28 mouse cellular contexts compared by ENCODE assay signal in genomic region chr12:80124756-80125155, GRCm38 (mm10). TPM values are rescaled to one million over a fixed set of nuclear protein-coding genes. Genes with fewer than 3 reads are reported as not detected.
DNase-seq lines count a peak whose midpoint lies in the region; ATAC-seq and TF ChIP-seq lines count a peak whose summit lies in the region.
"Had no signal": no experiment of that assay in that cellular context is flagged by ENCODE, and none has a peak within 500 bp of the region (broad histone marks: within the 10 kb centered on the region; RNA-seq: fewer than 3 reads in every experiment).

No protein-coding gene starts in this region.

- WGBS in heart, embryonic 10.5 days: 78% methylated on average over 3 of the region's 3 CpGs
- 63% methylated on average over 3 of the region's 3 CpGs for WGBS in intestine, embryonic 15.5 days
- WGBS in small intestine, adult 2 months: 50% methylated on average over 3 of the region's 3 CpGs

- no peak for TF ChIP-seq POLR2A in small intestine, adult 2 months (IDR thresholded peaks at IDR 0.05; ENCODE audit: low read depth, low read length)

- H3K4me3 ChIP-seq in heart, embryonic 10.5 days: no peak overlapping the region
- no peak overlapping the region for H3K4me3 ChIP-seq in intestine, embryonic 15.5 days (replicated peaks)
- H3K4me3 ChIP-seq in small intestine, adult 2 months (ENCODE audit: low read depth, low read length): no peak overlapping the region
- H3K4me3 ChIP-seq: embryonic facial prominence, embryonic 12.5 days; heart, embryonic 12.5 days; limb, embryonic 12.5 days; liver, embryonic 13.5 days; midbrain, embryonic 10.5 days; midbrain, embryonic 15.5 days had no signal

- intact Hi-C loops in left cerebral cortex, postnatal 4 days (cut with DNase I): no loop called here
- intact Hi-C loops in left cerebral cortex, postnatal 14 days (cut with DNase I): no loop called here

- H3K4me1 ChIP-seq in heart, embryonic 10.5 days: peaks cover 37% of the 10 kb centered on the region
- peaks cover 49% of the 10 kb centered on the region for H3K4me1 ChIP-seq in intestine, embryonic 15.5 days (replicated peaks)
- H3K4me1 ChIP-seq in small intestine, adult 2 months (ENCODE audit: control insufficient read depth, insufficient read depth, insufficient read length, low read length): peaks cover 48% of the 10 kb centered on the region

- no peak for ATAC-seq in intestine, embryonic 15.5 days
- ATAC-seq: forebrain, embryonic 16.5 days; hindbrain, postnatal 0 days; midbrain, embryonic 15.5 days; Patski had no signal

- H3K27me3 ChIP-seq in heart, embryonic 10.5 days (ENCODE audit: insufficient read depth, poor library complexity, severe bottlenecking): no peaks in the 10 kb centered on the region
- H3K27me3 ChIP-seq in intestine, embryonic 15.5 days (replicated peaks): no peaks in the 10 kb centered on the region
- H3K27me3 ChIP-seq in small intestine, adult 2 months (ENCODE audit: control insufficient read depth, insufficient read depth, low read length): no peaks in the 10 kb centered on the region
- H3K27me3 ChIP-seq: embryonic facial prominence, embryonic 12.5 days; heart, embryonic 12.5 days; limb, embryonic 12.5 days; liver, embryonic 13.5 days; midbrain, embryonic 15.5 days; Patski had no signal

- H3K9ac ChIP-seq in intestine, embryonic 15.5 days: no peak overlapping the region
- H3K9ac ChIP-seq: embryonic facial prominence, embryonic 12.5 days; heart, embryonic 12.5 days; limb, embryonic 12.5 days; liver, embryonic 13.5 days; lung, embryonic 14.5 days; midbrain, embryonic 15.5 days had no signal

- TF ChIP-seq CTCF in small intestine, adult 2 months (IDR thresholded peaks at IDR 0.05; ENCODE audit: extremely low read depth, insufficient read length, insufficient replicate concordance, low read depth, low read length): no peak

- H3K4me2 ChIP-seq in intestine, embryonic 15.5 days (replicated peaks): no peak overlapping the region
- H3K4me2 ChIP-seq: embryonic facial prominence, embryonic 12.5 days; heart, embryonic 12.5 days; limb, embryonic 12.5 days; liver, embryonic 13.5 days; lung, embryonic 14.5 days; midbrain, embryonic 15.5 days had no signal

- H3K9me3 ChIP-seq in heart, embryonic 10.5 days: no peaks in the 10 kb centered on the region
- no peaks in the 10 kb centered on the region for H3K9me3 ChIP-seq in intestine, embryonic 15.5 days
- H3K9me3 ChIP-seq: embryonic facial prominence, embryonic 12.5 days; limb, embryonic 12.5 days; liver, embryonic 13.5 days; midbrain, embryonic 15.5 days had no signal

- peaks cover 26% of the 10 kb centered on the region for H3K36me3 ChIP-seq in heart, embryonic 10.5 days
- 0 out of 2 replicates have a peak, but pooled peaks cover 4% of the 10 kb centered on the region for H3K36me3 ChIP-seq in intestine, embryonic 15.5 days
- H3K36me3 ChIP-seq in small intestine, adult 2 months (ENCODE audit: control insufficient read depth, insufficient read depth, low read length): peaks cover 7% of the 10 kb centered on the region
- H3K36me3 ChIP-seq: midbrain, embryonic 15.5 days had no signal

- H3K27ac ChIP-seq in heart, embryonic 10.5 days: 0 out of 2 replicates have a peak overlapping the region, but pooled peaks have one; percentile 3
- H3K27ac ChIP-seq in intestine, embryonic 15.5 days: peak overlapping the region; percentile 90
- peak overlapping the region; percentile 3 for H3K27ac ChIP-seq in small intestine, adult 2 months (ENCODE audit: insufficient read depth, low read depth, low read length)
- H3K27ac ChIP-seq: embryonic facial prominence, embryonic 12.5 days; limb, embryonic 12.5 days; liver, embryonic 13.5 days; midbrain, embryonic 10.5 days; midbrain, embryonic 15.5 days had no signal

- DNase-seq in heart, embryonic 10.5 days (ENCODE audit: low spot score): no peak
- no peak for DNase-seq in heart, postnatal 4 days
- peak; percentile 68 for DNase-seq in left cerebral cortex, postnatal 4 days
- DNase-seq in left cerebral cortex, postnatal 14 days (ENCODE audit: low spot score in 2 of 2): no peak
- DNase-seq in retina, postnatal 1 day: no peak
- DNase-seq in kidney, postnatal 36 days: no peak
- DNase-seq: adrenal gland, postnatal 10 days; cerebellum, adult 11-12 months; cerebellum, adult 9-11 months; embryo, embryonic 11 days; heart, postnatal 10 days; layer of hippocampus, postnatal 36 days; liver, embryonic 13.5 days; lung, embryonic 14.5 days; right cerebral cortex, adult 18-20 months; right cerebral cortex, postnatal 4 days; thymus, adult 18-20 months; thymus, postnatal 36 days had no signal

RNA-seq across cellular contexts. Expression of gene Zfp36l1, which starts 11.9 kb away (rescaled TPM):
- polyA plus RNA-seq in heart, embryonic 10.5 days (2016; fragmentation: Nextera tagmentation; extraction: Ambion mirVana): 90.2 and 114 TPM in 2 replicates
- 100 to 1,000 TPM; 174 to 188 TPM for total RNA-seq in heart, postnatal 4 days (2021)
- 10 to 100 TPM; 47.2 to 54.4 TPM for total RNA-seq in left cerebral cortex, postnatal 4 days (2021)
- total RNA-seq in left cerebral cortex, postnatal 14 days (2021): 10 to 100 TPM; 36.3 to 39.5 TPM
- 95.8 and 107 TPM in 2 replicates for polyA plus RNA-seq in intestine, embryonic 15.5 days (2015; fragmentation: Nextera tagmentation; extraction: Ambion mirVana)
- 60.1 and 118 TPM in 2 replicates for polyA plus RNA-seq in small intestine, adult 2 months (2012; rRNA removed)

Comparison
In these comparisons a context has a peak if more than half of its experiments do, and no peak if none do; other contexts are left out.
1. H3K27ac ChIP-seq: peak in every context shown above with its lines; median percentile 90 in intestine, embryonic 15.5 days; 3 in heart, embryonic 10.5 days; 3 in small intestine, adult 2 months.